Mouse (Mus musculus): Measurements from ENCODE around the gene Tbc1d19.

Tbc1d19 gene

GRCm38 (mm10) chr5:53909201-53909600 is 99.8 kb downstream of the Tbc1d19 start:
- no peak for DNase-seq (ENCODE audit: low spot score in 2 of 2)

- DNase-seq (ENCODE audit: low spot score in 2 of 2), result no peak
Measured at GRCm38 (mm10) chr5:53920416-53920815, 111.0 kb downstream of the Tbc1d19 start.

DNA sequence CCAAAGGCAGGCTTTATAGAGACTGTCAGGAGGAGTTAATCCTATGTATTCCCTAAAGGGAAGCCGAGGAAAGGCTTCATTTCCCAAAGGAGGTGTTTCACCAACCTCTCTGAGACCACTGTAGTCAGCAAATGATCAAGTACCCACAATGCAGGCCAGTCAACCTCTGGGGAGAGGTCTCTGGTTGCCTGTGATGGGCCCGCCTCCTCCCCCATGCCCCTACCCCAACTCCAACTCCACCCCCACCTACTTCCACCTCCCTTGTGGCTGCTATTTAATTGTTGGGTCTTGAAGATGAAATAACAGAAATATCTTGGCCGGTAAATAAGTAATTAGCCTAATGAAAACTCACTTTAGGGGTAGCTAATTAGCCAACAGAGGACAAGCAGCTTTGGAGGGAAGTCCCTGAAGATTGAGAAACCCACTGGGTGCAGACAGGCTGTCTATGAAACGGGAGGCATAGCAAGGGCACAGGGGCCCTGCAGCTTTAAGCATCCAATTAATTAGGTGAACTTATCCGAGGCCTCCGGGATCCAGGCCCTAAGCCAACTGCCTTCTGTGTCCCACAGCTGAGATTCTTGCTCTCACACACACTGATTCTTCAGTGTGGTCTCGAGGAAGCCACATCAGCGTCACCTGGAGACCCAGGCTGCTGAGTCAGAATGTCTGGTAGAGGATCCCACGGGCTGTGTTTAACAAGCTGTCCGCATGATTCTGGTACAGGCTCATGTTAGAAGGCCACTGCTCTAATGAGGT is 112.9 kb downstream of the Tbc1d19 start:
- DNase-seq (ENCODE audit: low spot score in 2 of 2), result no peak

- no peak for DNase-seq (ENCODE audit: low spot score in 2 of 2)
Measured at GRCm38 (mm10) chr5:53924005-53924404, 114.6 kb downstream of the Tbc1d19 start.

DNA sequence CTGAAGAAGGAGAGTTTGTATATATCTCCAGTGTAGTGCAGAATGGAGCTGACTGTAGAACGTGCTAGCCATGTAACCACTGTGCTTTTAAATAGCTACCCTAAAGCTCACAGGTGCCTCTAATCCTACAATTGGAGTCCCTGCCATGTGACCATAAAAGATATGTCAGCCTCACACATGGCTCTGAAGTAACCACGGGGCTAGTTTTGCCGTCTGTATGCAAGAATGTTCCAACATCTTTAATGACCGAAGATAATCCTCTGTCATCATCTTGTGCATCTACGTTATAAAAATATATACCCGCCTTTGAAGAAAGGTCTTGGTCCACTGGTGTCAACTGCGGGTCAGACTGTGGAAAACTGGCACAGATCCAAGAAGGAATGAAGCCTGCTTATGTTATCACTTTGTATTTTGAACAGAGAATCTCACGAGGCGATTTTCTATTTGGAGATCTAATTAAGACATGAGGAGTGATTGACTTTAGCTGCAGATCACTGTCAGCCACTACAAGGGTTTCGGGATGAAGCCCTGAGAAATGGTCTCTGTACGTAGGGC is 117.0 kb downstream of the Tbc1d19 start:
- DNase-seq (ENCODE audit: low spot score in 2 of 2), result no peak

- DNase-seq (ENCODE audit: low spot score in 2 of 2), result no peak
Measured at GRCm38 (mm10) chr5:53927886-53928285, 118.5 kb downstream of the Tbc1d19 start.

- DNase-seq (ENCODE audit: low spot score in 2 of 2), result no peak
Measured at GRCm38 (mm10) chr5:53928537-53928936, 119.1 kb downstream of the Tbc1d19 start.

GRCm38 (mm10) chr5:53929205-53929614 is 119.8 kb downstream of the Tbc1d19 start:
- no peak for DNase-seq (ENCODE audit: low spot score in 2 of 2)

GRCm38 (mm10) chr5:53929814-53930213 is 120.4 kb downstream of the Tbc1d19 start:
- no peak for DNase-seq (ENCODE audit: low spot score in 2 of 2)

DNA sequence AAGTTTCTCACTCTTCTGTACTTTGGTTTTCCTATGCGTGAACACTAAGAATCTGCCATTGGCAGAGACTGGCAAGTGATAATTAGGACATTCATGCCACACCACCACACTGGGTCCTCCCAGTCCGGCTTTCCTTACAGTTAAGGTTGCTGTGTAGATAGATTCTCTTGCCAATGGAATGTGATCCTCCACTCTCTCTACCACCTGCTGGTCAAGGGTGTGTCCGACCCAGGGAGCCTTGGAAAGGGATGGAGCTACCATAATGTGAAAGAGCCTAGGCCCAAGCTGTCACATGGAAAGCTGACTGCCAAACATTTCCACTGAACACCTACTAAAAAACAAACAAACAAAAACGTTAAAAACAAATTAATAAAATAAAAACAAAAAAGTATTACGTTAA is 121.6 kb downstream of the Tbc1d19 start:
- DNase-seq (ENCODE audit: low spot score in 2 of 2), result no peak

DNA sequence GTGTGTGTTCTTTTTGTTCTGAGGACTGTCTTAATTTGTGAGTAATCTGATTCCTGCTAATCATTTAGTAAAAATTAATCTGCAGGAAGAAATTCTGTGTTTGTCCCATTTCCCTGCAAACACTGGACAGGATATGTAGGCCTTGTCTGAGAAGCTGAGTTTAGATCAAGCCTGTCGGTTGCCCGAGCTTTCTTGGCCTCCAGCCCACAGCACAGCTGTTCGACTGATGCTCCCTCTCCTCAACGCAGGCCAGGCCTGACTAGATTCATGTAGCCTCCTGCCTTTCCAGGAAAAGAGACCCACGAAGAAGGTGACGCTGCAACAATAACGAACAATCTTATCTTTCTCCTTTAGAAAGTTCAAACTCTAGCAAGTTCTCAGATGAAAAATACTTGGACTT is 124.2 kb downstream of the Tbc1d19 start:
- DNase-seq (ENCODE audit: low spot score in 2 of 2), result no peak

DNA sequence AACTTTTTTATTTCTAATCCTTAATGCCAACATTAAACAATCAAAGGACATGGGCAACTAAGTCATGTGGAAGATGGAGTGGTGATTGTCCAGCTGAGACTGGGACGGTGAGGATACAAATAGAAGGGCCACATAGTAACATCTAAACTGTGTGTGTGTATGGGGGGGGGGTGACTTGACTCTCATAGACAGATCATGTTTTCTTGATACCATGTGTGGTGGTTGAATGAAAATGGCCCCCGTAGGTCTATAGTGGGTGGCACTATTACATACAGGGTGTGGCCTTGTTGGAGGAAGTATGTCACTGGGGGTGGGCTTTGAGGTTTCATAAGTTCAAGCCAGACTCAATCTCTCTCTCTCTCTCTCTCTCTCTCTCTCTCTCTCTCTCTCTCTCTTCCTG is 124.6 kb downstream of the Tbc1d19 start:
- no peak for DNase-seq (ENCODE audit: low spot score in 2 of 2)

GRCm38 (mm10) chr5:53934826-53935225 is 125.4 kb downstream of the Tbc1d19 start:
- DNase-seq (ENCODE audit: low spot score in 2 of 2), result no peak

- DNase-seq (ENCODE audit: low spot score in 2 of 2), result no peak
Measured at GRCm38 (mm10) chr5:53937187-53937586, 127.8 kb downstream of the Tbc1d19 start.

DNA sequence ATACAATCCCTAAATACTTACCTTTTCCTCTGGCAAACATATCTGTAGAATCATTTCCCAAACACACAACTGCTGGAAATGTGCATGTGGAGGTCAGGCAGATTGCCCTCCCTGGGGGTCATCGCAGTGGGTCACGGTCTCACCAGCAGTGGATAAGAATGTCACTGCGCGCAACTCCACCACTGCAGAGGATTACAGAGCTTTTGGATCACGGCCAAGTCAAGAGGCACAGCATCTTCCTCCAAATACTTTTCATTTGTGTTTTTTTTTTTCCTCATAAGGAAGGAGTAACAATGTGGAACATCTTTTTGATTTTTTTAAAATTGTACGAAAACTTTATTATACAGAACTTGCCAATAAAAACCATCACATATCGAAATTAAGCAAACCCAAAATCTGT is 129.6 kb downstream of the Tbc1d19 start:
- DNase-seq (ENCODE audit: low spot score in 2 of 2), result no peak

GRCm38 (mm10) chr5:53941322-53942024 is 132.1 kb downstream of the Tbc1d19 start:
- no peak for DNase-seq (ENCODE audit: low spot score in 2 of 2)

DNA sequence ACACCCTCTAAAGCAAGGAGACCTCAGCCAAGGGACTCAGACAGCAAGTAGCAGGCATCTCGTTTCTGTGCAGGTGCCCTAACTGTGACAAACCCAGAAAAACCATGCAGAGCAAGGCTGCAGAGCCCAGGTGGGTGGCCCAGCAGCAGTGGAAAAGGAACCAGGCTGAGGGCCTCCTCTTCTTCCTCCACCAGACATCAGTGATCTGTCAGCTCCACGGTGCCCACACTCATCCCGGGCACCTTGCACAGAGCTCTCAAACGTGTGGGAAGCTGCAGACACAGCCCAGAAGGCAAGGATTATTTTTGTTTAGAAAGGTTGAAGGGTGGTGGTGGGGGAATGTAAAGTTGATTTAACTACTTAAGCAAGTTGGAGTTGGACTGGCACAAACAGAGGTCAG is 132.9 kb downstream of the Tbc1d19 start:
- DNase-seq (ENCODE audit: low spot score in 2 of 2), result no peak

DNA sequence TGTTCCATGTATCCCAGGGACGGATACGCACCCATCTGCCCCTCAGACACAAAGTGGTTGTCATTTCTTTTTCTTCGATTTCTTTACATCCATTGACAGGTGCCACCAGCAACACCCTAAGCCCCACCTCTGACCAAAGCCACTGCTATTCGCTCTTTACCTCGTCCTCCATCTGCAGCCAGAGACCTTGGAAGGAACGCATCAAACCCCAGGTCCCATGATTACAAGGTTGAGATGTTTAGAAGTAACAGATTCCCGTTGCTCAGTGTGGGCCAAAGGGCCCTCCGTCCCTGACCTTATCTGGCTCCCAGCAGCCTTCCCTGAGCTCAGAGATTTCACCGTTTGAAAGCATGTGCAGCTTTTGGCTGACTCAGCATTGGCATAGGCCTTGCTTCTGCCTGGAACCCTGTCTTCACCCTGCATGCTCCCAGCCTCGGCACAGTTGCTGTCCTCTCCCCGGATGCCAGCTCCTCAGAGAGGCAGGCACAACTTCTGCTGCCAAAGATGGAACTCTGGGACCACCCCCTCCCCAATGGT is 134.0 kb downstream of the Tbc1d19 start:
- DNase-seq (ENCODE audit: low spot score in 2 of 2), result no peak

DNA sequence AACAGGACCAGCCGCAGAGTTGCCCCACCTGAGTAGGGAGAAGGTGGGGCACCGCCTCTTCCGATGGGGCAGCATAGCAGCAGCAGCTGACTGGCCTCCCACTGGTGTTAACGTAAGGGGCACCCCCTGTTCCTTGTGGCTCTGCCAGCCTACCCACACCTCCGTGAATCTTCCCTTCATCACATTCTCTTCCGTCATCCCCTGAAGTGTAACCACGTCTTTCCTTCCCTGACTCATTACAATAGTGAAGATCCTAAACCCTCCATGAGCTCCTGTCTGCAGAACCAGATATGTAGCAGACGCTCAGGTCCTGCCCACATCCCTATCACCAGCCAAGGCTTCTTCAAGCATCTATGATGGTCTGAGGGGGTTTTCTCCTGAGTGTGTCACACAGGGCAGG is 137.3 kb downstream of the Tbc1d19 start:
- DNase-seq (ENCODE audit: low spot score in 2 of 2), result no peak

DNA sequence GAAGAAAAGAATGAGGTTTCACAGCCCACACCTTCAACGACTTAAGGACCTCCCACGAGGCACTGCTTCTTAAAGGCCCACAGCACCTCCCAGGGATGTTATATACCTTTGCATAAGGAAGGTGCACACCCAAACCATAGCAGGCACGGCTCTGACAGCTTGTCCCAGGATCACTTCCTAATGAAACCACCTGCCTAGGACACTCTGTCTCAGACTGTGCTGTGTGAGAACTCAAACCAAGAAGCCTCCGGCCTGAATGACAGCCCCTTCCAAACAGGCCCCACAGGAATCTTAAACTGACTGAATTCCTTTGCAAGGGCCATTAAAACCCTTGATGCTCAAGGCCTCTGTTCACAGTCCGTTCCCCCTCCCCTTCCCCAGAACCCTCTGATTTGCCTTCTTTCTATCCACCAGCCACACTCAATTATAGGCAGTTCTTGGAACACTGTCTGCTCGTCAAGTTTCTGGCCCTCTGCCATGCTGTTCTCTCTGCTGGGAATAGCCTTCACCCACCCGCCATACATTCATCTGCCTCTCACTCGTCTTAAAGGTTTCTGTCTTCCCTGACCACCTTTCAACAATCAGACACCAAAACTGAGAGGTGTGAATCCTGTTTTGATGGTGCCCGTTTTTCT is 138.3 kb downstream of the Tbc1d19 start:
- no peak for DNase-seq (ENCODE audit: low spot score in 2 of 2)

DNA sequence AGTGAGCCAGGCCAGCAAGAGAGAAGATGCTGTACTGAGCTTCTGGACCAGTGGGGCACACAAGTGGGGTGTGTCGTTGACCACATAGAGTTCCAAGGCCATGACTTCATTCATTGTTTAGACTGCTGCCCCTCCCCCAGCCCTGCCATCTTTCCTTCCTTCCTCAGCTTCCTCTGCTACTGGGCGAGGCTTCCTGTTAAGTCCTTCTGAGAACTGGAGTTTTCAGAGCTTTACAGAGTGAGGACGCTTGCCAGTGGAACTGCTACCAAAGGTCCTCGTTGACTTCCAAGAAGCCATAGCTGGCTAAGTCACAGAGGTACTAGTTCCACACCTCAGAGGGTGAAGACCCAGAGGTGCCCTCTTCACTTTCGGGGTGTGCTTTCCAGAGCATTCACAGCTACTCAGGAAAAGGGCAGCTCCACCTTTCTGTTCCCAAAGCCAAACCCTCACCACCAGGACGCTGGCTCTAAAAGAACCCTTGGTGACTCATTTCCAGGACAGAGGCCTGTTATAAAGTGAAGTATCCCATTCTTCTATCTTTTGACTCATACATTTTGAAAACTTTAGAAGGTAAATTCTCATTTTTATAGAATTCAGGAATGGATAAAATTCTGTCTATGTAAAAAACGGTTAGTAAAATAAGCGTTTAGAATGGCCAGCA is 139.3 kb downstream of the Tbc1d19 start:
- no peak for DNase-seq (ENCODE audit: low spot score in 2 of 2)

DNA sequence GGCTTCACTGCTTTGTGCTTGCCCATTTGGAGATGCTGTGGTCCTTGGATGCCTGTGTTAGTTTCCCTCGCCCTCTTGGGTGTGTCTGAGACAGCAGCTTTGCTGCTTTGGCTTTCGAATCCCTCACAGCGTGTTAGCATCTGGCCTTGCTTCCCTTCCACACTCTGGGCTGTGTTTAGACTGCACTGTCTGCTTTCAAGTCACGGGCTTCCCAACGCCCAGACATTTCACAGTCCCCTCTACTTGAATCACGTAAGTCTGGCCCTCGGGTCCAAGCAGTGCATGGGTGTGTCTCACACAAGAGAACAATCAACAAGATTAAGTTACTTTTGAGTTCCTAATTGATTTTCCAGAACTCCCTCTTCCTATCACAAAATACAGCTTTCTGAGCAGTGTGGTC is 140.8 kb downstream of the Tbc1d19 start:
- no peak for DNase-seq (ENCODE audit: low spot score in 2 of 2)

Measured in spleen, postnatal 36 days (tissue).